Mouse (Mus musculus) kidney, embryonic 14.5 days (tissue): ENCODE data around the gene Arhgap22. TPM values are rescaled to one million over a fixed set of nuclear protein-coding genes. Genes with fewer than 3 reads are reported as not detected.

Experiments used
- ATAC-seq: fragments of 200-750 bp; cut with Nextera tagmentation; 2 replicates; pipeline ENCODE4 v1.8.0; 2017; ENCODE audit warnings: moderate number of reproducible peaks, mild to moderate bottlenecking, moderate TSS enrichment, moderate library complexity; ENCODE audit not compliant: low FRiP score, low TSS enrichment
- H3K27ac ChIP-seq: fragments of 300-500 bp; sonication (generic); 2 replicates; pipeline ENCODE4 v1.5.1; 2014; ENCODE audit warnings: low read depth, mild to moderate bottlenecking, low read length, moderate library complexity, mixed read lengths
- H3K27me3 ChIP-seq: fragments of 300-500 bp; sonication (generic); 2 replicates; pipeline ENCODE4 v1.6.1; 2014; ENCODE audit warnings: mild to moderate bottlenecking, low read length; ENCODE audit not compliant: control insufficient read depth, insufficient read depth
- H3K36me3 ChIP-seq: fragments of 300-500 bp; sonication (generic); 2 replicates; pipeline ENCODE4 v1.6.1; 2014; ENCODE audit warnings: low read length, mixed read lengths; ENCODE audit not compliant: control insufficient read depth, insufficient read depth
- H3K4me1 ChIP-seq: fragments of 300-500 bp; sonication (generic); 2 replicates; pipeline ENCODE4 v1.6.1; 2014; ENCODE audit warnings: low read length, mixed read lengths; ENCODE audit not compliant: control insufficient read depth, insufficient read depth
- H3K4me2 ChIP-seq: fragments of 300-500 bp; sonication (generic); replicated peaks from 2 replicates; pipeline ENCODE4 v1.6.1; 2014; ENCODE audit warnings: low read depth, mild to moderate bottlenecking, low read length
- H3K4me3 ChIP-seq: fragments of 300-500 bp; sonication (generic); 2 replicates; pipeline ENCODE4 v1.5.1; 2014; ENCODE audit warnings: mild to moderate bottlenecking, low read length
- H3K9ac ChIP-seq: fragments of 300-500 bp; sonication (generic); 2 replicates; pipeline ENCODE4 v1.6.1; 2014; ENCODE audit warnings: low read depth, mild to moderate bottlenecking, low read length, moderate library complexity
- H3K9me3 ChIP-seq: fragments of 300-500 bp; sonication (generic); 2 replicates; pipeline ENCODE4 v1.6.1; 2016; ENCODE audit warnings: low read length; ENCODE audit not compliant: control insufficient read depth
- WGBS: fragments of 180-500 bp; shearing (Covaris S2); extraction: QIAGEN DNeasy Blood & Tissue Kit; methylation state at CpG from one replicate; pipeline ENCODE4 v1.1.7; 2014; 5-methylcytosine and 5-hydroxymethylcytosine counted together
- polyA plus RNA-seq: library from polyadenylated mRNA; unstranded; fragments of >200 nt; fragmentation: Nextera tagmentation; extraction: Ambion mirVana; gene quantifications from 2 replicates; pipeline ENCODE4 v1.2.1, GENCODE M21; 2014

Gene Arhgap22
- polyA plus RNA-seq, 1 experiment from 2014 or later: 2.6 TPM

- H3K4me2 ChIP-seq: no peak overlapping the region
- H3K27me3 ChIP-seq: no peaks in the 10 kb centered on the region
- H3K36me3 ChIP-seq: no peaks in the 10 kb centered on the region
- peaks cover 15% of the 10 kb centered on the region; the same call in 1 of the 2 replicates for H3K4me1 ChIP-seq
- 87% methylated on average over 8 of the region's 8 CpGs for WGBS
- H3K4me3 ChIP-seq: no peak overlapping the region
- H3K9me3 ChIP-seq: no peaks in the 10 kb centered on the region
- no peak overlapping the region for H3K27ac ChIP-seq
- no peak overlapping the region for H3K9ac ChIP-seq
- no peak for ATAC-seq
Measured at GRCm38 (mm10) chr14:33358891-33359290, 145.1 kb downstream of the Arhgap22 start.

GRCm38 (mm10) chr14:33361546-33361945 is 147.7 kb downstream of the Arhgap22 start:
- no peaks in the 10 kb centered on the region for H3K27me3 ChIP-seq
- ATAC-seq: no peak
- no peak overlapping the region for H3K4me2 ChIP-seq
- H3K4me1 ChIP-seq: peaks cover 15% of the 10 kb centered on the region; the same call in 1 of the 2 replicates
- no peaks in the 10 kb centered on the region for H3K36me3 ChIP-seq
- H3K27ac ChIP-seq: no peak overlapping the region
- 51% methylated on average over 4 of the region's 4 CpGs for WGBS
- no peak overlapping the region for H3K4me3 ChIP-seq
- no peaks in the 10 kb centered on the region for H3K9me3 ChIP-seq
- no peak overlapping the region for H3K9ac ChIP-seq

GRCm38 (mm10) chr14:33362122-33362521 is 148.3 kb downstream of the Arhgap22 start:
- Histone ChIP-seq H3K27me3 (no peaks in the 10 kb centered on the region), H3K4me3 (no peak overlapping the region), H3K9ac (no peak overlapping the region), H3K36me3 (no peaks in the 10 kb centered on the region), H3K9me3 (no peaks in the 10 kb centered on the region), H3K4me2 (no peak overlapping the region), H3K27ac (no peak overlapping the region), H3K4me1 (peaks cover 15% of the 10 kb centered on the region; the same call in 1 of the 2 replicates)
- ATAC-seq: no peak
- 56% methylated on average over 14 of the region's 14 CpGs for WGBS

- H3K9me3 ChIP-seq: no peaks in the 10 kb centered on the region
- ATAC-seq: no peak
- H3K27me3 ChIP-seq: no peaks in the 10 kb centered on the region
- H3K4me2 ChIP-seq: no peak overlapping the region; the same call in 1 of the 2 replicates
- 15% methylated on average over 10 of the region's 10 CpGs for WGBS
- peaks cover 10% of the 10 kb centered on the region; the same call in 1 of the 2 replicates for H3K4me1 ChIP-seq
- no peak overlapping the region for H3K9ac ChIP-seq
- H3K4me3 ChIP-seq: no peak overlapping the region
- H3K36me3 ChIP-seq: no peaks in the 10 kb centered on the region
- H3K27ac ChIP-seq: no peak overlapping the region
Measured at GRCm38 (mm10) chr14:33362807-33363206, 149.0 kb downstream of the Arhgap22 start.

- Histone ChIP-seq H3K36me3 (no peaks in the 10 kb centered on the region), H3K27ac (no peak overlapping the region), H3K4me3 (no peak overlapping the region), H3K4me1 (peaks cover 10% of the 10 kb centered on the region; the same call in 1 of the 2 replicates), H3K27me3 (no peaks in the 10 kb centered on the region), H3K4me2 (no peak overlapping the region), H3K9ac (no peak overlapping the region), H3K9me3 (no peaks in the 10 kb centered on the region)
- no peak for ATAC-seq
- WGBS: 80% methylated on average over 5 of the region's 5 CpGs
Measured at GRCm38 (mm10) chr14:33363611-33364010, 149.8 kb downstream of the Arhgap22 start.

- Histone ChIP-seq H3K27me3 (no peaks in the 10 kb centered on the region), H3K4me3 (no peak overlapping the region), H3K9ac (no peak overlapping the region), H3K27ac (no peak overlapping the region), H3K4me2 (no peak overlapping the region), H3K36me3 (no peaks in the 10 kb centered on the region), H3K9me3 (no peaks in the 10 kb centered on the region), H3K4me1 (peaks cover 10% of the 10 kb centered on the region; the same call in 1 of the 2 replicates)
- WGBS: 88% methylated on average over 2 of the region's 2 CpGs
- ATAC-seq: no peak
Measured at GRCm38 (mm10) chr14:33364061-33364460, 150.2 kb downstream of the Arhgap22 start.

- Histone ChIP-seq H3K9ac (no peak overlapping the region), H3K36me3 (no peaks in the 10 kb centered on the region), H3K4me1 (peaks cover 22% of the 10 kb centered on the region; the same call in 1 of the 2 replicates), H3K4me2 (no peak overlapping the region; the same call in 1 of the 2 replicates), H3K9me3 (no peaks in the 10 kb centered on the region), H3K27ac (no peak overlapping the region), H3K4me3 (no peak overlapping the region), H3K27me3 (no peaks in the 10 kb centered on the region)
- 59% methylated on average over 30 of the region's 30 CpGs for WGBS
- ATAC-seq: no peak
Measured at GRCm38 (mm10) chr14:33366891-33367777, 153.3 kb downstream of the Arhgap22 start.

GRCm38 (mm10) chr14:33369375-33369774 is 155.5 kb downstream of the Arhgap22 start:
- Histone ChIP-seq H3K4me2 (no peak overlapping the region), H3K36me3 (no peaks in the 10 kb centered on the region), H3K4me3 (no peak overlapping the region), H3K27me3 (no peaks in the 10 kb centered on the region), H3K9me3 (no peaks in the 10 kb centered on the region), H3K4me1 (peaks cover 12% of the 10 kb centered on the region; the same call in 1 of the 2 replicates), H3K27ac (no peak overlapping the region), H3K9ac (no peak overlapping the region)
- 77% methylated on average over 12 of the region's 12 CpGs for WGBS
- no peak for ATAC-seq

- 7% methylated on average over 7 of the region's 7 CpGs for WGBS
- Histone ChIP-seq H3K4me2 (peak overlapping the region; percentile 29), H3K4me3 (no peak overlapping the region; the same call in 1 of the 2 replicates), H3K27ac (no peak overlapping the region), H3K4me1 (peaks cover 12% of the 10 kb centered on the region; the same call in 1 of the 2 replicates), H3K9me3 (no peaks in the 10 kb centered on the region), H3K27me3 (no peaks in the 10 kb centered on the region), H3K36me3 (no peaks in the 10 kb centered on the region), H3K9ac (no peak overlapping the region)
- peak; percentile 74 for ATAC-seq
Measured at GRCm38 (mm10) chr14:33370056-33370455, 156.2 kb downstream of the Arhgap22 start.
